Mouse (Mus musculus): Measurements from ENCODE around the gene Lias. TPM values are rescaled to one million over a fixed set of nuclear protein-coding genes. Genes with fewer than 3 reads are reported as not detected.

The Lias gene
- 10 to 100 TPM; 35.4 to 36.1 TPM for total RNA-seq (2021)
- long read RNA-seq, experiment 1, transcript Lias-201 (11 exons, 2,996 nt): minor isoform, 11 of 66 reads
- long read RNA-seq, experiment 1, transcript Lias-202 (11 exons, 1,668 nt): major isoform, 42 of 66 reads
- long read RNA-seq, experiment 1, partial matches to known transcripts: 7 of 66 reads
- long read RNA-seq, experiment 1, other reads (novel, unspliced or antisense): 6 of 66 reads
- long read RNA-seq, experiment 2, transcript Lias-202 (11 exons, 1,668 nt): major isoform, 25 of 34 reads
- long read RNA-seq, experiment 2, partial matches to known transcripts: 5 of 34 reads
- long read RNA-seq, experiment 2, other reads (novel, unspliced or antisense): 0 of 34 reads

DNA sequence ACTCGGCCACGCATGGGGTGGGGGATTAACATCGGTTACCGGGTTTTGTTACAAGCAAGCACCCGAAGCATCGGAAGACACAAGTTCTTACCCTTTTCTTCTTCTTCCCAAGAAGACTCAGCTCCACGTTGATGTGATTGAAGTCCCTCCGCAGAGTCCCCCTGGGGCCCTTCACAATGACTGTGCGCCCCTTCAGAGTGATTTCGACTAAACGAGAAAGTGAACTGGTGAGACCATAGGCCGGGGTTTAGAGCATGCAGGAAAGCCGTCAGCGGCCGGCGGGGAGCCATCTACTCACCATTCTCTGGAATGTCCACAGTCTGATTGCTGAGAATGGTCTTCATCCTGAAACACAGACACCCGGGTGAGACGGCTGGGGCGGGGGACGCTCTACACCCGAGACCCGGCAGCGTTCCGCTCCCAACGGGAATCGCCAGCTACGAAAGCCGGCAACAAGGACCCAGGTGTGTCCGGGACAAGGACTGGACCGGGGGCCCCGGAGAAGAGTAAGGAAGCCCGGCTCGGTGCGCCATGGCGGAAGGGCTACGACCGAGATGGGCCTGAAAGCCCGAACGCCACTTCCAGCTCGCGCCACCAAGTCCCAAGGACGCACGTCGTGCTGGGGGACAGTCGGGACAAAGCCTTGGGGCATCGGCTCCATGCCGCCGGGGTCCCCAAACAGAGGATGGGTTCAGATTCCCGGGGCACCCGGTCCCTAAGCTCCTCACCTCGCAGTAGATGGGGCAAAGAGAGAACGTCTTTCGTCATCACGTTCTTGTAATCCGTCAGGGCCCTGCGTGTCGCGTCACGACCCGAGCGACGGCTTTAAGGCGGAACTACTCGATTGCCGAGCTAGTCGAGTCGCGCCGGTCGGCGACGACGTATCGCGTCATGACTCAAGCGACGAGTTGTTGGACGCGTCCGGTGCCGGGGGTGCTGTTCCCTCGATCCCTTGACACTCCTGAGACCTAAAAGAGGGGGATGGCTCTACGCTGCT lies at the start of gene Lias, which contains the start of gene Rpl9:
Lias (plus strand) TSS at position 850 of the 997 bp plus-strand sequence.
Rpl9 (minus strand) TSS at position 797 of the 997 bp plus-strand sequence.
- intact Hi-C loops (cut with DNase I): loop anchor here (5.0 kb wide), 1 partner anchor 54 kb away; the partner anchor contains the start of gene Rfc1
- DNase-seq (ENCODE audit: low spot score in 2 of 2): peak; percentile 99 to 100

DNA sequence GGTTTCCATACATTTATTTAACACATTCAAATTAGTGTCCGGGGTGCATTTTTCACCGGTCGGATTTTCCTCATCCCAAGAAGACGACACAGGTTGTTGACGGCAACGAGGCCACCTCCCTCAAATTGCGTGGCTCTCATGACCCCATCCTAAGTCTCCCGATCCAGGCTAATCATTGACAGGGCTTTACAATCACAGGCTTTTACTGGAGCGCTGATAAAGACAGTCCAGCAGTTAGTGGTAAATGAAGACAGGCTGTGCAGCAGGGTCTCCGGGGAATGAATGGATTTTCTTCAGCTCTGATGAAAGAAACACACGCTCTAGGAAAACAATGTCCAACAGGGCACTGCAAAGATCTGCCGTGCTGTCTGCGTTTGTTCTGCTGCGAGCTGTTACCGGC lies 43.1 kb upstream of the Lias start, which contains the start of gene Klb:
Klb (plus strand) TSS at position 147 of the 400 bp plus-strand sequence.
- intact Hi-C loops (cut with DNase I): no loop called here
- DNase-seq (ENCODE audit: low spot score in 2 of 2): no peak

DNA sequence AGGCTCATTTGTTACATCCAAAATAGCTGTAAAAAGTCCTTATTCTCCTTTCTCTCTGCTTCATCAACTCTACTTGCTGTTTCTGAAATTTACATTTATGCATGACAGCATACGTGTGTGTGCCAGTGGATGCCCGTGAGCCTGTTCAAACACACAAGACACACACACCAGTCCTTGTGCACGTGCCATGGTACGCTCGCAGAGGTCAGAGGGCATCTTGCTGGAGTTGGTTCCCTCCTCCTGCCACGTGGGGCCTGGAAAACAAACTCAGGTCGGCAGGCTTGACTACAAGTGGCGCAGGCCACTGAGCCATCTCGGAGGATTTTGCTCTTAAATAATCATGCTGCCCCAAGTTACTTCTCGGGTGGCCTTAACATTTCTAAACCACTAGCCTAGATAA lies 40.8 kb upstream of the Lias start:
- no peak for DNase-seq (ENCODE audit: low spot score in 2 of 2)
- intact Hi-C loops (cut with DNase I): no loop called here

DNA sequence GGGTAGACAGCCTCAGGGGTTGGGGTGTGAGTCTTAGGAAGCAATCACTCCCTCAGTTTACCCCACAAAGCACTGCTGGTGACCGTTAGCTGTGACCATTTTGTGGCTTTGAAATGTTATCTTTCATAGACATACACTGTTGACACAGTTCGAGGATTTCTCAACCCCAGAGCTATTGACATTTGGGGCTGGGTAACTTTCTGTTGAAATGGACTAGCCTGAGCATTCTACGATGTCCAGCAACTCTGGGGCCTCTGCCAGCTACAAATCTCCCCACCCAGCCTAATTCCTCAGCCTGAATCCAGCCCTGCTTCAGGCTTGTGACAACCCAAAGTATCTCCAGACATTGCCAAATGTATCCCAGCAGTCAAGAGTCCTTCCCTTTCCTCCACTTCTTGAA lies 37.2 kb upstream of the Lias start:
- DNase-seq (ENCODE audit: low spot score in 2 of 2): no peak
- intact Hi-C loops (cut with DNase I): no loop called here

DNA sequence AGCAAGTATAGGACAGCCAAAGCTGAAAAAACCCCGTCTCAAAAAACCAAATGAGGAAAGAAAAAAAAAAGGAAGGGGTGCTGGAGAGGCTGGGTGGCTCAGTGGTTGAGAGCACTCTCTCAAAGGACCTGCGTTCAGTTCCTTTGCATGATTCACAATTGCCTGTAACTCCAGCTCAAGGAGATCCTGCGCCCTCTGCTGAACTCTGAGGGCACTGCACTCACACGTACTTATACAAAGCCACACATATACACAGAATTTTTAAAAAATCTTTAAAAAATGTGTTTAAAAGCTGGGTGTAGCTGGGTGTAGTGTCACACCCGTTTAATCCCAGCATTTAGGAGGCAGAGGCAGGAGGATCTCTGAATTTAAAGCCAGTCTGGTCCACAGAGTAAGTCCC lies 36.3 kb upstream of the Lias start:
- intact Hi-C loops (cut with DNase I): no loop called here
- no peak for DNase-seq (ENCODE audit: low spot score in 2 of 2)

DNA sequence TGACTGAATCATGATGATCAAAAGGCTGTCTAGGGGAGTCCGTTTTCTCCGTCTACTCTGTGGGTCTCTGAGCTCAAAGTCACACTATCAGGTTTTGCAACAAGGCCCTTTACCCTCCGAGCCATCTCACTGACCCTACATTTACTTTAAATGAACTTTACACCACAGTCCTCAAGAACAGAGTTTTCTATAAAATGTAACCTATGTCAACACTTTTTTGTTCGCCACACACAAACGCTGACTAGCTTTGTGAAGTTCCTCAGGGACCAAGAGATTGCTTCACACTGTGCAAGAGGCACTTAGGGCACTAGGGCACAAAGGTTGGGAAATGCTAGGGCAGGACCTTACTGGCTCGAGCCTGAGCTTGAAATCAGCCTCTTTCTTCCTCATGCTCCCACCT lies 34.4 kb upstream of the Lias start:
- DNase-seq (ENCODE audit: low spot score in 2 of 2): no peak
- intact Hi-C loops (cut with DNase I): no loop called here

DNA sequence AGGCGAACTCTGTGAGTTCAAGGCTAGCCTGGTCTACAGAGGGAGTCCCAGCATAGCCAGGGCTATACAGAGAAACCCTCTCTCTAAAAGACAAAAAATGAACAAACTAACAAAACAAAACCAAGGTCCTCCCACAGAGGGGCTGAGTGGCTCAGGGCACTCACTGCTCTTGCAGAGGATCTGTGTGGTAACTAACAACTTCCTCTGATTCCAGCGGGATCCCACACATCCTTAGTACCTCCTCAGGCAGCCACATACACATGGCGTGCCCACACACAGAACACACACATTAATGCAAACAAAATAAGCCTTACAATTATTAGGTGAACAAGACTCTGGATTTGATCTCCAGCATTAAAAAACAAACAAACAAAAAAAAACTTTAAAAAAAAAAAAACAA lies 33.5 kb upstream of the Lias start:
- intact Hi-C loops (cut with DNase I): no loop called here
- DNase-seq (ENCODE audit: low spot score in 2 of 2): no peak

DNA sequence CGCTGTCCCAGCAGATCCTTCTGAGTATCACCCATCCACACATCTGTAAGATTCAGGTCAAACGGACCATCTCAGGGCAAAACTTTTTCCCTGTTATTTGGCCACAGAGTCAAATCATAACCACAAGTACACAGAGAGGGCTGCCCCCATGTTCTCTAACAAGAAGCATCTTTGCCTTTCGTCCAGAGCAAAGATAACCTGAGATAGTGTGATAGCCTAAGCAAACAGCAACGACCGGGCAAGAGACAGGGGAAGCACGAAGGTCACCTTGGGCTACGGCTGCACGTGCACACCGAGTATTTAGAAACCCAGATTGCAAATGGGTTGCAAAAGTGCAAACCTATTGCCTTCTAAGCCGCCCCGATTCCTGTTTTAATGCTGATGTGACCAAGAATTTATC lies 23.5 kb upstream of the Lias start:
- no peak for DNase-seq (ENCODE audit: low spot score in 2 of 2)
- intact Hi-C loops (cut with DNase I): no loop called here

DNA sequence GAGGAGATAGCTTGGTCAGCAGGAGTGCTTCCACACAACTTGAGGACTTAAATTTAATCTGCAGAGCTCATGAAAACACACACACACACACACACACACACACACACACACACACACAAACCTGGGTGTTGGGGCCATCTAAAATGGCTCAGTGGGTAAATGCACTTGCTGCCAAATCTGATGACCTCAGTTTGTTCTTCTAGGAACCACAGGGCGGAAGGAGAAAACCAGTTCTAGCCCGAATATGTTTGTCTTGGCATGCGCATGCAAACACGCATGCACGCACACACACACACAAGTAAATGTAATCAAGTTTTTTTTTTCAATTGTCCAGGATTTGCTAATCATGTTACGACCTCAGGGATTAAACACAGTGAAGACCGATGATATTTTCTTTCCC lies 19.7 kb upstream of the Lias start:
- DNase-seq (ENCODE audit: low spot score in 2 of 2): no peak
- intact Hi-C loops (cut with DNase I): no loop called here

DNA sequence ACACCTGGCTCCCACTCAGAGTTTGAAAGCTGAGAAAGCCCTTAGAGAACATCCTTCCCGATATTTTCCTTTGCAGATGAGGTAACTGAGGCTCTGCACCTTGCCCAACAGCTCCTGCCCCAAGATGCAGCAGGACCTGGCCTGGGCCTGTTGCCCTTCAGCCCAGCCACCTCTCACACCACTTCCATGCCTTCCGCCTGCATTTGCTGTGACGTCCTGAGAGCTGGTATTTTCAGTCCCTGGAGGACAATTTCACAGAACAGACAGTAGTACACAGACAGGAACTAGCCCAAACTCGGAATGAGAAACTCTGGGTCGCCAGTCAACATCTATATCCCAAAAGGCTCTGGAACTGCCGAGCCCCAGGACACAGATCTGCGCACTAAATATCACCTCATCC lies 16.6 kb upstream of the Lias start:
- DNase-seq (ENCODE audit: low spot score in 2 of 2): no peak
- intact Hi-C loops (cut with DNase I): no loop called here

DNA sequence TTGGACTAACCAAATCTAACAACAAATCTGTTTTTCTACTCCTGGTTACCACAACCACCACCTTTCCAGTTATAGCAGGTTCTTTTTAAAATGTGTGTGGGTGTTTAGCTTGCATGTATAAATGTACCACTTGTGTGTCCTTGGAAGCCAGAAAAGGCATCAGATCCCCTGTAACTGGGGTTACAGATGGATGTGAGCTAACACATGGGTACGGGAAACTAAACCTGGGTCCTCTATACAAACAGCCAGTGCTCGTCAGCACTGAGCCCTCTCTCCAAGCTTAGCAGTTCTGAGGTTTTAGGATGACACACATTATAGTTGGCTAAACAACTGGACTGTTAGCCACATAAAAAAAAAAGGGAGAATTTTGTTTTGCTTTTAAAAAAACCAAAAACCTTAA lies 5.6 kb upstream of the Lias start:
- intact Hi-C loops (cut with DNase I): loop anchor here (10.0 kb wide), 1 partner anchor 381 kb away; no protein-coding TSS in a partner anchor
- peak in 1 of 2 experiments; percentile 42 for DNase-seq (ENCODE audit: low spot score in 2 of 2)

DNA sequence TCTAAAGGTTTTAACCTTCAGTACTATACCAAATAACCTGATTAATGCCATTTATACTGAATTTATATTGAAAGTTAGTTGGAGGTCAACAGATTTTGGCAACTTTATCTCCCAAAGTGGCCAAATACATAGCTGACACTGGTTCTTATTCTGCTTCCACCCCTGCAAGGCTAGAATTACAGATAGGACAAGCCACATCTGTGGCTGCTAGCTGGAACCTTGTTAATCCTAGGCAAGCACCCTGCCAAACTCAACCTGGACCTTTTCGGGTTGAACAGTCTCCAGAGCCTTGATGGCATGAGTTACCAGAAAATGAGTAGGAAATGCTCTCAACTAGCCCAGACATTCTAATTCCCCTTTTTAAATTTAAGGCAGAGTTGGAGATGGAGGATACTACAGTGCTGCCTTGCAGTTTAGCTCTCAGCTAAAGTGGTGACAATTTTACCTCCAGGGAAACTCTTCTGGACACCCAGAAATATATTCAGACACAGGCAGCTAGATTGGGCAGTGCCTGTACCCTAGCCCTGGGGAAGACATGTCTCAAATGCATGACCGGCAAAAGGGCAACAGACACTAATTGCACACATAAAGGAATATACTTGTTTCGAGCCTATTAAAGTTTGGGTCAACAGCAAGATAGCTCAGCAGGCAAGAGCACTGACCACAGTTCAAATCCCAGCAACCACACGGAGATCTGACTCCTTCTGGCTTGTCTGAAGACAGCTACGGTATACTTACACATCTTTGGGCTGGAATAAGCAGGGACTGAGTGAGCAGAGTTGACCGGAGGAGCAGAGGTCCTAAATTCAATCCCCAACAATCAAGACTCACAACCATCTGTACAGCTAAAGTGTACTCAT lies 4.1 kb upstream of the Lias start:
- DNase-seq (ENCODE audit: low spot score in 2 of 2): no peak
- intact Hi-C loops (cut with DNase I): loop anchor here (10.0 kb wide), 1 partner anchor 382 kb away; no protein-coding TSS in a partner anchor

DNA sequence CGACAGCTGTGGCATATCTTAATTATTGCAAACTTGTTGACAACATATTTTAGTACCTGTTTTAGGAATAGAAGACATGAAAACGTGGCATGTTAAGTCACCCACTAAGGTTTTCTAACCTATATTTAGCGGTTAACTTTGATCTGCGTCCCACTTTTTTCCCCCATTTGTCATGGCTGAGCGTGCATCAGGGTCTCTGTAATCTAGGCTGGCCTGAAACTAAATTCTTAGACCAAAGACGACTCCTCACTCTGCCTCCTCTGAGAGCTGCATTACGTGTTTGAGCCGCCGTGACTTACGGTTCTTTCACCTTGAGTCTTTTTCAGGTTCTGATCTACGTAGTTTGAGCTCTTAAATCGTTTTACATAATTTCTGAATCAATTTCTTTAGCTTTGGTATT lies 456 bp downstream of the Lias start:
- DNase-seq (ENCODE audit: low spot score in 2 of 2): peak in 1 of 2 experiments; percentile 37
- intact Hi-C loops (cut with DNase I): loop anchor here (5.0 kb wide), 1 partner anchor 54 kb away; the partner anchor contains the start of gene Rfc1

DNA sequence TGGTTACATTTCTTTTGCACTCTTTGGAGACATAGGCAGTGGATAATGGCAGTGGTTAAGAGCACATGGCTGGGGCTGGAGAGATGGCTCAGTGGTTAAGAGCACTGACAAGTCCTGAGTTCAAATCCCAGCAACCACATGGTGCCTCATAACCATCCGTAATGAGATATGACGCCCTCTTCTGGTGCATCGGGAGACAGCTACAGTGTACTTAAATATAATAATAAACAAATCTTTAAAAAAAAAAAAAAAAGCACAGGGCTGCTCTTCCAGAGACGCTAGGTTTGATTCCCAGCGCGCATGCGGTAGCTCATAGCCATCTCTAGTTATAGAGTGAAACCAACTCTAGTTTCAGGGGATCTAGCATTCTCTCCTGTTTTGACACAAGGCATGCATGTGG lies 3.1 kb downstream of the Lias start:
- intact Hi-C loops (cut with DNase I): loop anchor here (5.0 kb wide), 1 partner anchor 57 kb away; the partner anchor contains the start of gene Rfc1
- no peak for DNase-seq (ENCODE audit: low spot score in 2 of 2)

DNA sequence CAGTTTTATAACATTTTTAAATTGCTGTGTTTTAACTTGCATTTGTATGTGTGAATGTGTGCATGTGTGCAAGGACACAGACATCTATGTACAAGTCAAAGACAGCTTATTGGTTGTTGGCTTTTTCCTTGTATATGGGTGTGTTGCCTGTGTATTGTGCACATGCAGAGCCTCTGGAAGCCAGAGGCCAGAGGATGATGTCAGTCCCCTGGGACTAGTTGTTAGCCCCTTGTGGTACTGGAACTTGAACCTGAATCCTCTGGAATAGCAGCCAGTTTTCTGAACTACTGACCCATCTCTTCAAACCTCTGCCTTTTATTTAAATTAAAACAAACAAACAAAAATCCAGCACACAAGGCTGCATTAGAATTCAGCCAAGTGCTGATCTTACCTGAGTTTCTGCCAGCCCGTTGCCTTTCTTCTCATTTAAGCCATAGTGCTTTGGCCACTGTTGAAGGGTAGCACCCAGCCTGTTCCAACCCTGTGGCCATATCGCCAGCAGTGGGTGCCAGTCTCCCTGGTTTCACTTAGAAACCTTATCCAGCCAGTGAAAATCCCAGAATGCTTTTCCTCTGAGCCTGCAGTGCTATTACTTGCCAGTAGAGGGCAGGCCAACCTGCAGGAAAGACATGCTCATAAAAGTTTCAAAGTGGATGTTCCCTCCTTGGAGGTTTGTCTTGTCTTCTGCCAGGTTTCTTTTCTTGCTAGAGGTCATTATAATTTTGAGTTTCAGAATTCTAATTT lies 10.1 kb downstream of the Lias start:
- DNase-seq (ENCODE audit: low spot score in 2 of 2): peak; percentile 88 to 89
- intact Hi-C loops (cut with DNase I): loop anchor here (5.0 to 10.0 kb wide), 2 partner anchors 233 to 296 kb away; partner anchors contain the start of gene Pds5a

DNA sequence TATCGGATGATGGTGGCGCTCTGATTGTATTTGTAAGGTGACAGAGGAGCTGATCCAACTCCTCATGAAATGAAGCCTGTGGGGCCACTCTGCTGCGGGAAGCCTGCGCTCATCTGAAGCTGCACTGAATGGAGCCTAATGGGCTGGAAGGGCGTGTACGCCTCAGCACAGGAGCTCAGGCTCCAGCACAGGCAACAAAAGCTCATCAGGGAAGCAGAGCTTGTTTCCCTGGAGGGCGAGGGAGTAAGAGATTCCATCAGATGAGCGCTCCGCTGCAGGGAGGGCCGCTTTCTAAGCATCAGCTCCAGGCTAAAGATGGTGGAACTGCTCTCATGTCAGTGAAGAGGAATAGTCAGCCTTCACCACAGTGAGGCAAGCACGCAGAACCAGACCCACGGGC lies 16.7 kb downstream of the Lias start:
- intact Hi-C loops (cut with DNase I): loop anchor here (10.0 kb wide), 1 partner anchor 227 kb away; no protein-coding TSS in a partner anchor
- no peak for DNase-seq (ENCODE audit: low spot score in 2 of 2)

DNA sequence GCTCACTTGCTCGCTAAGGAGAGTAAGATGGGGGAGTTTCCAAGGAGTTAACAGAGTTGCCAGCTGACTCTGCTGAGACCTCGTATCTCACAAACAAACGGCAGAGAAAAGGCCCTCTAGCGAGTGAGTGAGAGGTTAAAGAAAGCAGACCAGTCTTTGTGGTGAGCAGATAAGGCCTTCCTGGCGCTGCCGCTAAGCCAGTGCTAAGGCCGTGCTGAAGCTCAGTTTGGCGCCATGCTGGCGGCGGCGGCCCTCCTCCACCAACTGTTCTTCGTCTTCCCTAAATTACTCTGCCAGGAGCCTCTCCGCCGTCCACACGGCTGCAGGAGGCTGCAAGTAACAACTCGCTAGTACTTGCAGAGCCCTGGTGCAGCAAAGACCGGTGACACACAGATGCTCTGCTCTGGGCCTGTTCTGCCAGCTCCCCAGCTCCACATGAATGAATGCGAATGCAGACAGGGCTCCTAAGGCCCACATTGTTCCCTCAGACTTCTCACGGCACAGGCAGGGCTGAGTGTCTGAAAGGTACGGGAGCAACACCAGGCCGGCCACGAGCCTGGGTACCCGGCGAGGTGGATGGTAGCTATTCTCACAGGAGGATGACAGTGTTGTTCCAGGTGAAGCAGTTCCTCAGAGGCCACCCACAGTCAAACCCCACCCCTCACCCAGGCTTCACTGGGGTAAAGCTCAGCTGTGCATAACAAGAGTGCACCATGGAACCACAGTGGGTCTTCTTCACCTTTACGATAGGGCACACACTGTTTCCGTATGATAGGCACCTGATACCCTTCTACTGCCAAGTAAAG lies 24.6 kb downstream of the Lias start:
- no peak for DNase-seq (ENCODE audit: low spot score in 2 of 2)
- intact Hi-C loops (cut with DNase I): no loop called here

Data from left cerebral cortex, postnatal 14 days (tissue).